In genomic region chr14:49333841-49334240, GRCm38 (mm10) we compare ENCODE assay signal across 30 mouse cellular contexts.
DNase-seq lines count a peak whose midpoint lies in the region; ATAC-seq and TF ChIP-seq lines count a peak whose summit lies in the region.
"Had no signal": no experiment of that assay in that cellular context is flagged by ENCODE, and none has a peak within 500 bp of the region (broad histone marks: within the 10 kb centered on the region; RNA-seq: fewer than 3 reads in every experiment).

No protein-coding gene starts in this region.

- no peaks in the 10 kb centered on the region for H3K36me3 ChIP-seq in forebrain, embryonic 16.5 days (ENCODE audit: control insufficient read depth, insufficient read depth)
- H3K36me3 ChIP-seq in forebrain, embryonic 12.5 days (replicated peaks) = no peaks in the 10 kb centered on the region
- no peaks in the 10 kb centered on the region for H3K36me3 ChIP-seq in heart, embryonic 12.5 days
- H3K36me3 ChIP-seq in neural tube, embryonic 13.5 days = no peaks in the 10 kb centered on the region
- H3K36me3 ChIP-seq: embryonic facial prominence, embryonic 10.5 days; embryonic facial prominence, embryonic 13.5 days; heart, embryonic 15.5 days; hindbrain, embryonic 15.5 days had no signal

- H3K9me3 ChIP-seq in forebrain, embryonic 16.5 days (ENCODE audit: control insufficient read depth, low read length) = no peaks in the 10 kb centered on the region
- no peaks in the 10 kb centered on the region for H3K9me3 ChIP-seq in forebrain, embryonic 12.5 days
- H3K9me3 ChIP-seq in heart, embryonic 12.5 days (replicated peaks) = no peaks in the 10 kb centered on the region
- H3K9me3 ChIP-seq in neural tube, embryonic 13.5 days = no peaks in the 10 kb centered on the region
- H3K9me3 ChIP-seq: embryonic facial prominence, embryonic 10.5 days; embryonic facial prominence, embryonic 13.5 days; heart, embryonic 15.5 days; hindbrain, embryonic 15.5 days had no signal

- no peak overlapping the region for H3K4me2 ChIP-seq in forebrain, embryonic 16.5 days (ENCODE audit: low read length)
- H3K4me2 ChIP-seq in forebrain, embryonic 12.5 days = no peak overlapping the region
- H3K4me2 ChIP-seq in heart, embryonic 12.5 days = no peak overlapping the region
- H3K4me2 ChIP-seq in neural tube, embryonic 13.5 days = no peak overlapping the region
- H3K4me2 ChIP-seq: embryonic facial prominence, embryonic 13.5 days; heart, embryonic 11.5 days; heart, embryonic 15.5 days; hindbrain, embryonic 15.5 days had no signal

- H3K4me3 ChIP-seq in forebrain, embryonic 16.5 days (replicated peaks; ENCODE audit: low read length) = no peak overlapping the region
- no peak overlapping the region for H3K4me3 ChIP-seq in forebrain, embryonic 12.5 days (replicated peaks)
- no peak overlapping the region for H3K4me3 ChIP-seq in heart, embryonic 12.5 days
- no peak overlapping the region for H3K4me3 ChIP-seq in neural tube, embryonic 13.5 days
- H3K4me3 ChIP-seq in olfactory bulb, adult 2 months (ENCODE audit: insufficient read depth, low read depth, low read length) = no peak overlapping the region
- H3K4me3 ChIP-seq: embryonic facial prominence, embryonic 10.5 days; embryonic facial prominence, embryonic 13.5 days; erythroblast, embryonic 14.5 days; heart, embryonic 15.5 days; hindbrain, embryonic 15.5 days had no signal

- peak; percentile 11 for DNase-seq in heart, adult 11 months
- no peak for DNase-seq in neural tube, embryonic 10.5 days (ENCODE audit: extremely low spot score, low spot score)
- no peak for DNase-seq in spleen, postnatal 10 days (ENCODE audit: low spot score in 2 of 2)
- DNase-seq: adrenal gland, adult 8-10 months; adrenal gland, postnatal 25 days; cerebellum, adult 11-12 months; cerebellum, adult 8-10 months; cerebellum, postnatal 10 days; cerebellum, postnatal 36 days; embryo, embryonic 11 days; gastrocnemius, postnatal 10 days; gastrocnemius, postnatal 36 days; heart, postnatal 10 days; heart, postnatal 36 days; kidney, adult 18-20 months had no signal

- H3K9ac ChIP-seq in forebrain, embryonic 16.5 days (replicated peaks; ENCODE audit: low read depth, low read length) = no peak overlapping the region
- H3K9ac ChIP-seq in forebrain, embryonic 12.5 days = no peak overlapping the region
- H3K9ac ChIP-seq in heart, embryonic 12.5 days = no peak overlapping the region
- no peak overlapping the region for H3K9ac ChIP-seq in neural tube, embryonic 13.5 days
- H3K9ac ChIP-seq: embryonic facial prominence, embryonic 13.5 days; heart, embryonic 15.5 days; hindbrain, embryonic 15.5 days had no signal

- no peaks in the 10 kb centered on the region for H3K27me3 ChIP-seq in forebrain, embryonic 16.5 days (replicated peaks; ENCODE audit: control insufficient read depth, insufficient read depth, low read length)
- H3K27me3 ChIP-seq in forebrain, embryonic 12.5 days = no peaks in the 10 kb centered on the region
- H3K27me3 ChIP-seq in heart, embryonic 12.5 days (replicated peaks) = no peaks in the 10 kb centered on the region
- no peaks in the 10 kb centered on the region for H3K27me3 ChIP-seq in neural tube, embryonic 13.5 days
- H3K27me3 ChIP-seq: embryonic facial prominence, embryonic 13.5 days; heart, embryonic 15.5 days; hindbrain, embryonic 15.5 days had no signal

- peak; percentile 47; the same call in 1 of the 2 replicates for ATAC-seq in forebrain, embryonic 16.5 days
- no peak for ATAC-seq in forebrain, embryonic 12.5 days (ENCODE audit: low FRiP score)
- ATAC-seq in heart, embryonic 12.5 days (ENCODE audit: insufficient number of reproducible peaks, low FRiP score) = no peak
- peak; percentile 63 for ATAC-seq in neural tube, embryonic 13.5 days (ENCODE audit: low read depth)
- ATAC-seq: activated CD4-positive, CD25-positive, alpha-beta regulatory T cell, adult 4 months; CD4-positive, CD25-positive, alpha-beta regulatory T cell, adult 4 months; inflammation-experienced regulatory T-cells, adult 6 months; intestine, embryonic 16.5 days had no signal

- TF ChIP-seq CTCF in olfactory bulb, adult 2 months (IDR thresholded peaks at IDR 0.05; ENCODE audit: insufficient read depth, low read depth, low read length) = no peak

- no peaks in the 10 kb centered on the region for H3K4me1 ChIP-seq in forebrain, embryonic 16.5 days (replicated peaks; ENCODE audit: control insufficient read depth, insufficient read depth, low read length)
- H3K4me1 ChIP-seq in forebrain, embryonic 12.5 days = no peaks in the 10 kb centered on the region
- no peaks in the 10 kb centered on the region for H3K4me1 ChIP-seq in heart, embryonic 12.5 days (replicated peaks)
- no peaks in the 10 kb centered on the region for H3K4me1 ChIP-seq in neural tube, embryonic 13.5 days (replicated peaks)
- H3K4me1 ChIP-seq in olfactory bulb, adult 2 months (ENCODE audit: control insufficient read depth, insufficient read depth, low read length) = no peaks in the 10 kb centered on the region
- H3K4me1 ChIP-seq: embryonic facial prominence, embryonic 10.5 days; embryonic facial prominence, embryonic 13.5 days; heart, embryonic 15.5 days; hindbrain, embryonic 15.5 days had no signal

- no peak for TF ChIP-seq POLR2A in olfactory bulb, adult 2 months (IDR thresholded peaks at IDR 0.05; ENCODE audit: insufficient read depth, low read depth, low read length)

- H3K27ac ChIP-seq in forebrain, embryonic 16.5 days (ENCODE audit: low read length) = no peak overlapping the region
- H3K27ac ChIP-seq in forebrain, embryonic 12.5 days = no peak overlapping the region
- H3K27ac ChIP-seq in heart, embryonic 12.5 days (ENCODE audit: poor library complexity, severe bottlenecking) = no peak overlapping the region
- H3K27ac ChIP-seq in neural tube, embryonic 13.5 days (replicated peaks) = 0 out of 2 replicates have a peak overlapping the region, but pooled peaks have one; percentile 62
- 0 out of 2 replicates have a peak overlapping the region, but pooled peaks have one; percentile 21 for H3K27ac ChIP-seq in olfactory bulb, adult 2 months (ENCODE audit: insufficient read depth, low read depth, low read length)
- H3K27ac ChIP-seq: embryonic facial prominence, embryonic 10.5 days; embryonic facial prominence, embryonic 13.5 days; heart, embryonic 15.5 days; hindbrain, embryonic 15.5 days had no signal

- 83% methylated on average over 2 of the region's 2 CpGs for WGBS in forebrain, embryonic 16.5 days
- WGBS in forebrain, embryonic 12.5 days = 89% methylated on average over 2 of the region's 2 CpGs
- whole genome bisulfite sequencing in heart, embryonic 12.5 days = 76% methylated on average over 2 of the region's 2 CpGs
- 62% methylated on average over 2 of the region's 2 CpGs for WGBS in neural tube, embryonic 13.5 days
- 60% methylated on average over 2 of the region's 2 CpGs for WGBS in olfactory bulb, adult 2 months

Comparison
In these comparisons a context has a peak if more than half of its experiments do, and no peak if none do; other contexts are left out.
1. ATAC-seq: peak in forebrain, embryonic 16.5 days (single experiment) and neural tube, embryonic 13.5 days (single experiment); none in forebrain, embryonic 12.5 days (single experiment) and heart, embryonic 12.5 days (single experiment).
2. H3K27ac ChIP-seq: peak in neural tube, embryonic 13.5 days (single experiment) and olfactory bulb, adult 2 months (single experiment); none in forebrain, embryonic 16.5 days (single experiment), forebrain, embryonic 12.5 days (single experiment) and heart, embryonic 12.5 days (single experiment).